Mouse (Mus musculus): ENCODE measurements around the gene Arl5c.

GRCm38 (mm10) chr11:97977797-97978196 lies 18.2 kb downstream of the Arl5c start:
- TF ChIP-seq JUND (IDR thresholded peaks at IDR 0.05; ENCODE audit: low read depth, low read length) (no peak), MAZ (IDR thresholded peaks at IDR 0.05; ENCODE audit: low read depth, low read length) (no peak), MEF2A (IDR thresholded peaks at IDR 0.05; ENCODE audit: extremely low read depth, insufficient replicate concordance, low read depth, low read length, poor library complexity, severe bottlenecking) (no peak), CTCF (IDR thresholded peaks at IDR 0.05 in 2 of 3, conservative IDR thresholded peaks at IDR 0.05 in 1 of 3; ENCODE audit: control insufficient read depth in 1 of 3, insufficient read depth in 1 of 3, low read depth in 2 of 3, low read length in 3 of 3, poor library complexity in 1 of 3, severe bottlenecking in 1 of 3) (no peak), ELF1 (IDR thresholded peaks at IDR 0.05; ENCODE audit: low read depth, low read length) (no peak), TCF12 (IDR thresholded peaks at IDR 0.05; ENCODE audit: low read depth, low read length) (no peak), EP300 (IDR thresholded peaks at IDR 0.05; ENCODE audit: low read depth in 1 of 2, low read length in 2 of 2) (no peak), POLR2A (IDR thresholded peaks at IDR 0.05; ENCODE audit: control insufficient read depth in 1 of 2, insufficient read depth in 1 of 2, low read depth in 1 of 2, low read length in 2 of 2, poor library complexity in 1 of 2) (no peak), GABPA (IDR thresholded peaks at IDR 0.05; ENCODE audit: low read depth, low read length) (no peak)

Data from MEL (cell line).